ENCODE assay signal across 11 mouse cellular contexts in the genomic region with DNA sequence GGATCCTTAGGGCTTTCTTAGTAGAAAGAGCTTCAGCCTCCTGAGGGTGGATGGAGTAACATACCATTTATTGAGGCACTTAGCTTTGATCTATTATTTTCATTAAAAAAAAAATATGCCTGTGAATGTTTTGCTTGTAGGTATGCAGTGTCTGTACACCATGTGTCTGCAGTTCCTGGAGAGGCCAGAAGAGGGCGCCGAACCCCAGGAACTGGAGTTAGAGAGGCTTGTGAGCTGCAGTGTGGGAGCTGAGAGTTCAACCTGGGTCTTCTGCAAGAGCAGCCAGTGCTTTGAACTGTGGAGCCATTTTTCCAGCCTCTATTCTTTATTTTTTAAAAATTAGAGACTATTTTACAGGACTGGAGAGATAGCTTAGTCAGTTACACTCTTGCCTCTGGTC.
DNase-seq lines count a peak whose midpoint lies in the region; ATAC-seq lines count a peak whose summit lies in the region.
"Had no signal": no experiment of that assay in that cellular context is flagged by ENCODE, and none has a peak within 500 bp of the region (broad histone marks: within the 10 kb centered on the region; RNA-seq: fewer than 3 reads in every experiment).

No protein-coding gene starts in this region.

- H3K27me3 ChIP-seq in midbrain, embryonic 11.5 days (ENCODE audit: control insufficient read depth, insufficient read depth, low read length) = no peaks in the 10 kb centered on the region; the same call in 1 of the 2 replicates
- H3K27me3 ChIP-seq in midbrain, embryonic 15.5 days (replicated peaks) = no peaks in the 10 kb centered on the region
- H3K27me3 ChIP-seq: hindbrain, embryonic 12.5 days had no signal

- no peaks in the 10 kb centered on the region for H3K9me3 ChIP-seq in midbrain, embryonic 11.5 days (ENCODE audit: control insufficient read depth, low read length)
- no peaks in the 10 kb centered on the region for H3K9me3 ChIP-seq in midbrain, embryonic 15.5 days
- H3K9me3 ChIP-seq: hindbrain, embryonic 12.5 days had no signal

- peaks cover 5% of the 10 kb centered on the region for H3K4me1 ChIP-seq in midbrain, embryonic 11.5 days (ENCODE audit: control insufficient read depth, insufficient read depth, low read length)
- H3K4me1 ChIP-seq in midbrain, embryonic 15.5 days = no peaks in the 10 kb centered on the region; the same call in 1 of the 2 replicates

- ATAC-seq in midbrain, embryonic 11.5 days (ENCODE audit: low FRiP score) = no peak
- ATAC-seq in midbrain, embryonic 15.5 days (replicated peaks) = no peak
- ATAC-seq in megakaryocyte, adult 5-6 weeks (ENCODE audit: poor library complexity, severe bottlenecking) = no peak
- ATAC-seq in megakaryocyte-erythroid progenitor cell, adult 5-6 weeks (replicated peaks; ENCODE audit: low FRiP score, low TSS enrichment, poor library complexity, severe bottlenecking) = no peak; the same call in 1 of the 2 replicates

- H3K27ac ChIP-seq in midbrain, embryonic 11.5 days (ENCODE audit: low read depth, low read length) = no peak overlapping the region
- H3K27ac ChIP-seq in midbrain, embryonic 15.5 days = no peak overlapping the region
- H3K27ac ChIP-seq: hindbrain, embryonic 12.5 days had no signal

- no peak overlapping the region for H3K9ac ChIP-seq in midbrain, embryonic 11.5 days (ENCODE audit: low read length)
- H3K9ac ChIP-seq in midbrain, embryonic 15.5 days = no peak overlapping the region
- H3K9ac ChIP-seq: hindbrain, embryonic 12.5 days had no signal

- no peaks in the 10 kb centered on the region for H3K36me3 ChIP-seq in midbrain, embryonic 11.5 days (ENCODE audit: control insufficient read depth, insufficient read depth, low read length)
- H3K36me3 ChIP-seq in midbrain, embryonic 15.5 days (replicated peaks) = no peaks in the 10 kb centered on the region
- H3K36me3 ChIP-seq: hindbrain, embryonic 12.5 days had no signal

- WGBS in midbrain, embryonic 11.5 days = 50% methylated on average over 2 of the region's 2 CpGs
- WGBS in midbrain, embryonic 15.5 days = 53% methylated on average over 2 of the region's 2 CpGs

- peak; percentile 83 for DNase-seq in midbrain, embryonic 11.5 days (ENCODE audit: low spot score, missing footprints)
- peak; percentile 19 for DNase-seq in MEL-GATA-1-ER (ENCODE audit: extremely low read depth, low read depth)
- DNase-seq in induced T-regulatory cell, adult 2 months (ENCODE audit: low read depth) = peak; percentile 66
- peak; percentile 61 for DNase-seq in thymus, postnatal 4 days
- DNase-seq: kidney, postnatal 25 days; lung, postnatal 14 days; retina, postnatal 1 day had no signal

- H3K4me2 ChIP-seq in midbrain, embryonic 11.5 days = no peak overlapping the region
- H3K4me2 ChIP-seq in midbrain, embryonic 15.5 days = no peak overlapping the region
- H3K4me2 ChIP-seq: hindbrain, embryonic 12.5 days had no signal

- H3K4me3 ChIP-seq in midbrain, embryonic 11.5 days (ENCODE audit: low read depth, low read length) = no peak overlapping the region
- H3K4me3 ChIP-seq in midbrain, embryonic 15.5 days = no peak overlapping the region
- H3K4me3 ChIP-seq: hindbrain, embryonic 12.5 days had no signal

Comparison
In these comparisons a context has a peak if more than half of its experiments do, and no peak if none do; other contexts are left out.
1. DNase-seq: peak in every context shown above with its lines; median percentile 83 in midbrain, embryonic 11.5 days; 66 in induced T-regulatory cell, adult 2 months; 61 in thymus, postnatal 4 days; 19 in MEL-GATA-1-ER.